Mouse (Mus musculus): ENCODE results near the gene Gadd45g. TPM values are rescaled to one million over a fixed set of nuclear protein-coding genes. Genes with fewer than 3 reads are reported as not detected.

Gadd45g gene
- polyA plus RNA-seq, 1 experiment from 2014 or later = 169 TPM

- Histone ChIP-seq H3K36me3 (ENCODE audit: control insufficient read depth, insufficient read depth, low read length) (no peaks in the 10 kb centered on the region), H3K9ac (ENCODE audit: low read length) (no peak overlapping the region), H3K4me1 (replicated peaks; ENCODE audit: control insufficient read depth, insufficient read depth, low read length) (no peaks in the 10 kb centered on the region), H3K4me3 (ENCODE audit: low read depth, low read length) (no peak overlapping the region), H3K27me3 (ENCODE audit: control insufficient read depth, insufficient read depth, low read length) (no peaks in the 10 kb centered on the region; the same call in 1 of the 2 replicates), H3K27ac (ENCODE audit: low read depth, low read length) (no peak overlapping the region), H3K4me2 (ENCODE audit: low read depth, low read length, severe bottlenecking) (no peak overlapping the region), H3K9me3 (ENCODE audit: control insufficient read depth, low read length) (no peaks in the 10 kb centered on the region)
- no peak for DNase-seq (ENCODE audit: low spot score)
- 77% methylated on average over 11 of the region's 11 CpGs for WGBS
- ATAC-seq (replicated peaks; ENCODE audit: low FRiP score) = no peak
These were observed 19.7 kb downstream of the Gadd45g start for GRCm38 (mm10) chr13:51866151-51866659.

DNA sequence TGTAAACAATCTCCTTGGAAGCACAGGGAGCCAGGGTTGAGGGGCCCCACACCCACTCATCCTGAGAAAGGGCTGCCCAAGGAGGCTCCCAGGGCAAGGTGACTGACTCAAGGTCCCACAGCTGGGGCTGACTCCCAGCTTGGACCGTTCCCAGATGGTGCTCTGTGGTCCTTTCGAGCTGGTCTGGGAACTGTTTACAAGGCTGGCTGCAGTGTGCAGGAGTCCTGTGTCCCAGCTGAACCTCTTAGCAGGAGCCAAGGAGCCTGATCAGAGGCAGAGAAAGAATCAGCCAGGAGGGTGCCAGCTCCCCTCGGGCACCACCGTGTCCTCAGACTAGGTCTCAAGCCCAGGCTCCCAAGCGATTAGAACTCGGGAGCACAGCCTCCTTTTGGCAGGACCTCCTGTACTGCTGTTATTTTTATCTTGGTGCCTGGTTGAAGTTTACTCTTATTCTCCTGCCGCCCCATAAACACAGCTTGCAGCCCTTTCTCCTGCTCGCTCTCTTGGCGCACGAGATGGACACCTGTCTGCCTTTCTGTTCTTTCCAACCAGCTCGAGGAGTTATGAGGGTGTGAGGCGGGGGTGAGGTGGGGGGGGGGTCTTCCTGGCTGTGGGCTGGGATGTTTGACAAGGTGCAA is 22.1 kb downstream of the Gadd45g start:
- H3K4me2 ChIP-seq (ENCODE audit: low read depth, low read length, severe bottlenecking) = no peak overlapping the region
- H3K9ac ChIP-seq (ENCODE audit: low read length) = no peak overlapping the region
- no peak overlapping the region for H3K27ac ChIP-seq (ENCODE audit: low read depth, low read length)
- no peaks in the 10 kb centered on the region for H3K9me3 ChIP-seq (ENCODE audit: control insufficient read depth, low read length)
- WGBS = 65% methylated on average over 12 of the region's 12 CpGs
- H3K36me3 ChIP-seq (ENCODE audit: control insufficient read depth, insufficient read depth, low read length) = no peaks in the 10 kb centered on the region
- ATAC-seq (replicated peaks; ENCODE audit: low FRiP score) (no peak), DNase-seq (ENCODE audit: low spot score) (no peak)
- H3K4me1 ChIP-seq (replicated peaks; ENCODE audit: control insufficient read depth, insufficient read depth, low read length) = no peaks in the 10 kb centered on the region
- no peaks in the 10 kb centered on the region; the same call in 1 of the 2 replicates for H3K27me3 ChIP-seq (ENCODE audit: control insufficient read depth, insufficient read depth, low read length)
- no peak overlapping the region for H3K4me3 ChIP-seq (ENCODE audit: low read depth, low read length)

- H3K4me1 ChIP-seq (replicated peaks; ENCODE audit: control insufficient read depth, insufficient read depth, low read length) = no peaks in the 10 kb centered on the region
- no peak for ATAC-seq (replicated peaks; ENCODE audit: low FRiP score)
- no peaks in the 10 kb centered on the region; the same call in 1 of the 2 replicates for H3K27me3 ChIP-seq (ENCODE audit: control insufficient read depth, insufficient read depth, low read length)
- H3K36me3 ChIP-seq (ENCODE audit: control insufficient read depth, insufficient read depth, low read length) = no peaks in the 10 kb centered on the region
- no peak for DNase-seq (ENCODE audit: low spot score)
- no peak overlapping the region for H3K27ac ChIP-seq (ENCODE audit: low read depth, low read length)
- H3K9me3 ChIP-seq (ENCODE audit: control insufficient read depth, low read length) = no peaks in the 10 kb centered on the region
- H3K9ac ChIP-seq (ENCODE audit: low read length) = no peak overlapping the region
- H3K4me2 ChIP-seq (ENCODE audit: low read depth, low read length, severe bottlenecking) = no peak overlapping the region
- no peak overlapping the region for H3K4me3 ChIP-seq (ENCODE audit: low read depth, low read length)
- WGBS = 67% methylated on average over 9 of the region's 9 CpGs
These were observed 22.6 kb downstream of the Gadd45g start for GRCm38 (mm10) chr13:51869129-51869491.

DNA sequence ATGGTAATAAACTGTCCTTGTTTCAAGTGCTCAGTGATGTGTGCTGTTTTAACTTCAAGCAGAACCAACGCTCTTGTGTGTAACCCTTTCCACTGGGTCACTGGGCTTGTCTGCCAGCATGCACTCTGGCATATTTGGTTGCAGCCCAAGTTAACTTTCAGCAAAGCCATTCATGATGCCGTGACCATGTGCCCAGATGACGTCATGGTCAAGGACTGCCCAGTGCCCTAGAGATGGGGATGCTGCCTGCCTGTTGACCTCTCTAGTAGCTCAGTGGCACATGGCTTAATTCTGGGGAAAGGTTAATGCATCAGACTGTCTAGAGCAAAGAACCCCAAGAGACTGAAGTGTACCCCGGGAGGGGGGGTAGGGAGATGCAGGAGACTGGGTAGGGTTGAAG is 24.7 kb downstream of the Gadd45g start:
- no peak overlapping the region for H3K27ac ChIP-seq (ENCODE audit: low read depth, low read length)
- no peaks in the 10 kb centered on the region for H3K36me3 ChIP-seq (ENCODE audit: control insufficient read depth, insufficient read depth, low read length)
- no peaks in the 10 kb centered on the region for H3K9me3 ChIP-seq (ENCODE audit: control insufficient read depth, low read length)
- H3K4me2 ChIP-seq (ENCODE audit: low read depth, low read length, severe bottlenecking) = no peak overlapping the region
- H3K27me3 ChIP-seq (ENCODE audit: control insufficient read depth, insufficient read depth, low read length) = no peaks in the 10 kb centered on the region; the same call in 1 of the 2 replicates
- WGBS = 91% methylated on average over 4 of the region's 4 CpGs
- H3K4me1 ChIP-seq (replicated peaks; ENCODE audit: control insufficient read depth, insufficient read depth, low read length) = no peaks in the 10 kb centered on the region
- no peak for ATAC-seq (replicated peaks; ENCODE audit: low FRiP score)
- DNase-seq (ENCODE audit: low spot score) = no peak
- no peak overlapping the region for H3K4me3 ChIP-seq (ENCODE audit: low read depth, low read length)
- no peak overlapping the region for H3K9ac ChIP-seq (ENCODE audit: low read length)

- no peak overlapping the region for H3K4me3 ChIP-seq (ENCODE audit: low read depth, low read length)
- H3K4me2 ChIP-seq (ENCODE audit: low read depth, low read length, severe bottlenecking) = no peak overlapping the region
- no peaks in the 10 kb centered on the region for H3K36me3 ChIP-seq (ENCODE audit: control insufficient read depth, insufficient read depth, low read length)
- ATAC-seq (replicated peaks; ENCODE audit: low FRiP score) (no peak), DNase-seq (ENCODE audit: low spot score) (no peak)
- H3K27me3 ChIP-seq (ENCODE audit: control insufficient read depth, insufficient read depth, low read length) = no peaks in the 10 kb centered on the region; the same call in 1 of the 2 replicates
- WGBS = 91% methylated on average over 9 of the region's 9 CpGs
- no peak overlapping the region for H3K27ac ChIP-seq (ENCODE audit: low read depth, low read length)
- no peaks in the 10 kb centered on the region for H3K9me3 ChIP-seq (ENCODE audit: control insufficient read depth, low read length)
- no peak overlapping the region for H3K9ac ChIP-seq (ENCODE audit: low read length)
- H3K4me1 ChIP-seq (replicated peaks; ENCODE audit: control insufficient read depth, insufficient read depth, low read length) = no peaks in the 10 kb centered on the region
These were observed 25.9 kb downstream of the Gadd45g start for GRCm38 (mm10) chr13:51872252-51872962.

- Histone ChIP-seq H3K27ac (ENCODE audit: low read depth, low read length) (no peak overlapping the region), H3K4me3 (ENCODE audit: low read depth, low read length) (no peak overlapping the region), H3K4me2 (ENCODE audit: low read depth, low read length, severe bottlenecking) (no peak overlapping the region), H3K36me3 (ENCODE audit: control insufficient read depth, insufficient read depth, low read length) (no peaks in the 10 kb centered on the region), H3K27me3 (ENCODE audit: control insufficient read depth, insufficient read depth, low read length) (no peaks in the 10 kb centered on the region; the same call in 1 of the 2 replicates), H3K4me1 (replicated peaks; ENCODE audit: control insufficient read depth, insufficient read depth, low read length) (no peaks in the 10 kb centered on the region), H3K9ac (ENCODE audit: low read length) (no peak overlapping the region), H3K9me3 (ENCODE audit: control insufficient read depth, low read length) (no peaks in the 10 kb centered on the region)
- ATAC-seq (replicated peaks; ENCODE audit: low FRiP score) = no peak
- WGBS = 91% methylated on average over 9 of the region's 9 CpGs
- no peak for DNase-seq (ENCODE audit: low spot score)
These were observed 26.6 kb downstream of the Gadd45g start for GRCm38 (mm10) chr13:51872963-51873514.

DNA sequence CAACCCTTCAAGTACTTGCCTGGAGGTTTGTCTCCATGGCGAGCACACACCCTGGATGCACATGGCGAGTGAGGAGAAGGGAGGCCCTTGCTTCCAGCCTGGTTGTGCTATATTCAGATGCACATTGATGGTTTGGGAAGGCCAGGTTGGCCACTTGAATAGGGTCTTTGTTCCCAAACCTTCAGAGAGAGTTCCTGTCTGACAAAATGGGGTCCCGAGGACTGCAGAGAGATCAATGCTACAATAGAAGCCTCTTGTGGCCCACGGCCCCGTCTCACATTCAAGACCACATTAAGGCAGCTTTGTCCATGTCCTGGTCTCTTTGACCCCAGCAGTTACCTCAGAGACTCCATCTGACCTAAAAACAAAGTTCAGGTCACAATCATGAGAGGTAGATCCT is 27.3 kb downstream of the Gadd45g start:
- no peak overlapping the region for H3K4me2 ChIP-seq (ENCODE audit: low read depth, low read length, severe bottlenecking)
- DNase-seq (ENCODE audit: low spot score) (no peak), ATAC-seq (replicated peaks; ENCODE audit: low FRiP score) (no peak)
- no peak overlapping the region for H3K9ac ChIP-seq (ENCODE audit: low read length)
- no peaks in the 10 kb centered on the region; the same call in 1 of the 2 replicates for H3K27me3 ChIP-seq (ENCODE audit: control insufficient read depth, insufficient read depth, low read length)
- no peaks in the 10 kb centered on the region for H3K9me3 ChIP-seq (ENCODE audit: control insufficient read depth, low read length)
- no peak overlapping the region for H3K27ac ChIP-seq (ENCODE audit: low read depth, low read length)
- H3K4me3 ChIP-seq (ENCODE audit: low read depth, low read length) = no peak overlapping the region
- H3K4me1 ChIP-seq (replicated peaks; ENCODE audit: control insufficient read depth, insufficient read depth, low read length) = no peaks in the 10 kb centered on the region
- no peaks in the 10 kb centered on the region for H3K36me3 ChIP-seq (ENCODE audit: control insufficient read depth, insufficient read depth, low read length)
- WGBS = 87% methylated on average over 5 of the region's 5 CpGs

- ATAC-seq (replicated peaks; ENCODE audit: low FRiP score) = no peak
- WGBS = 86% methylated on average over 12 of the region's 12 CpGs
- no peaks in the 10 kb centered on the region for H3K36me3 ChIP-seq (ENCODE audit: control insufficient read depth, insufficient read depth, low read length)
- no peak for DNase-seq (ENCODE audit: low spot score)
- no peak overlapping the region for H3K27ac ChIP-seq (ENCODE audit: low read depth, low read length)
- no peak overlapping the region for H3K4me3 ChIP-seq (ENCODE audit: low read depth, low read length)
- H3K9ac ChIP-seq (ENCODE audit: low read length) = no peak overlapping the region
- H3K4me2 ChIP-seq (ENCODE audit: low read depth, low read length, severe bottlenecking) = no peak overlapping the region
- no peaks in the 10 kb centered on the region for H3K4me1 ChIP-seq (replicated peaks; ENCODE audit: control insufficient read depth, insufficient read depth, low read length)
- no peaks in the 10 kb centered on the region for H3K9me3 ChIP-seq (ENCODE audit: control insufficient read depth, low read length)
- H3K27me3 ChIP-seq (ENCODE audit: control insufficient read depth, insufficient read depth, low read length) = no peaks in the 10 kb centered on the region
These were observed 29.7 kb downstream of the Gadd45g start for GRCm38 (mm10) chr13:51876131-51876530.
